Mouse (Mus musculus) lung, embryonic 14.5 days (tissue): ENCODE measurements around the gene H2al1n. TPM values are rescaled to one million over a fixed set of nuclear protein-coding genes. Genes with fewer than 3 reads are reported as not detected.
"Not testable (repeated sequence)": the region's sequence is repeated elsewhere in the genome, so short reads cannot be mapped to it uniquely, and the experiment has no call there.

Experiments
- ATAC-seq: fragments of 200-750 bp; cut with Nextera tagmentation; 2 replicates; pipeline ENCODE4 v1.8.0; 2017; ENCODE audit warnings: mild to moderate bottlenecking, moderate TSS enrichment, moderate library complexity; ENCODE audit not compliant: insufficient read depth
- DNase-seq: peaks from one replicate; pipeline ENCODE4 v3.0.0-alpha.2; 2015
- H3K27ac ChIP-seq: fragments of 300-500 bp; sonication (generic); 2 replicates; pipeline ENCODE4 v1.5.1; 2014; ENCODE audit warnings: low read depth, mild to moderate bottlenecking, moderate library complexity
- H3K27me3 ChIP-seq: fragments of 300-500 bp; sonication (generic); 2 replicates; pipeline ENCODE4 v1.6.1; 2014; ENCODE audit warnings: low read length, control low read depth; ENCODE audit not compliant: insufficient read depth
- H3K36me3 ChIP-seq: fragments of 300-500 bp; sonication (generic); 2 replicates; pipeline ENCODE4 v1.6.1; 2014; ENCODE audit warnings: control low read depth; ENCODE audit not compliant: insufficient read depth
- H3K4me1 ChIP-seq: fragments of 300-500 bp; sonication (generic); 2 replicates; pipeline ENCODE4 v1.6.1; 2014; ENCODE audit warnings: antibody characterized with exemption, control low read depth; ENCODE audit not compliant: insufficient read depth
- H3K4me2 ChIP-seq: fragments of 300-500 bp; sonication (generic); 2 replicates; pipeline ENCODE4 v1.6.1; 2014; ENCODE audit warnings: mild to moderate bottlenecking
- H3K4me3 ChIP-seq: fragments of 300-500 bp; sonication (generic); 2 replicates; pipeline ENCODE4 v1.5.1; 2014; ENCODE audit warnings: low read depth, low read length
- H3K9ac ChIP-seq: fragments of 300-500 bp; sonication (generic); 2 replicates; pipeline ENCODE4 v1.6.1; 2014
- H3K9me3 ChIP-seq: fragments of 300-500 bp; sonication (generic); 2 replicates; pipeline ENCODE4 v1.6.1; 2016; ENCODE audit warnings: low read depth, low read length, control low read depth
- CTCF ChIP-seq: IDR thresholded peaks from 2 replicates; pipeline ENCODE4 v1.5.1; 2016; ENCODE audit warnings: antibody characterized with exemption, low read depth
- WGBS: fragments of 180-500 bp; shearing (Covaris S2); extraction: QIAGEN DNeasy Blood & Tissue Kit; methylation state at CpG from one replicate; pipeline ENCODE4 v1.1.7; 2014; 5-methylcytosine and 5-hydroxymethylcytosine counted together
- polyA plus RNA-seq: library from polyadenylated mRNA; unstranded; fragments of >200 nt; fragmentation: Nextera tagmentation; extraction: Ambion mirVana; gene quantifications from 2 replicates; pipeline ENCODE4 v1.2.1, GENCODE M21; 2014

The H2al1n gene
- polyA plus RNA-seq, result not detected in 2 replicates

- not testable (repeated sequence) for ATAC-seq, H3K36me3 ChIP-seq, H3K27ac ChIP-seq, H3K27me3 ChIP-seq, H3K4me1 ChIP-seq, H3K4me3 ChIP-seq, H3K9ac ChIP-seq, H3K9me3 ChIP-seq, H3K4me2 ChIP-seq, DNase-seq
- 73% methylated on average over 3 of the region's 3 CpGs for WGBS
These were observed at the start of gene H2al1n for GRCm38 (mm10) chrX:14210848-14211247. H2al1n (plus strand) TSS chrX:14211148.

GRCm38 (mm10) chrX:14199284-14199683 is 11.7 kb upstream of the H2al1n start:
- DNase-seq, result peak; percentile 52
- no peaks in the 10 kb centered on the region for H3K9me3 ChIP-seq
- no peak overlapping the region for H3K9ac ChIP-seq
- H3K4me3 ChIP-seq, result no peak overlapping the region
- no peaks in the 10 kb centered on the region for H3K4me1 ChIP-seq
- H3K27me3 ChIP-seq, result no peaks in the 10 kb centered on the region
- ATAC-seq, result no peak
- WGBS, result 53% methylated on average over 4 of the region's 4 CpGs
- H3K27ac ChIP-seq, result no peak overlapping the region
- no peak overlapping the region for H3K4me2 ChIP-seq
- no peak for TF ChIP-seq CTCF
- no peaks in the 10 kb centered on the region for H3K36me3 ChIP-seq

GRCm38 (mm10) chrX:14206112-14206875 is 4.7 kb upstream of the H2al1n start:
- Histone ChIP-seq H3K4me1 (no peaks in the 10 kb centered on the region), H3K27me3 (no peaks in the 10 kb centered on the region), H3K9ac (no peak overlapping the region), H3K36me3 (no peaks in the 10 kb centered on the region), H3K4me3 (no peak overlapping the region), H3K27ac (no peak overlapping the region), H3K9me3 (no peaks in the 10 kb centered on the region), H3K4me2 (no peak overlapping the region)
- TF ChIP-seq CTCF, result no peak
- WGBS, result 51% methylated on average over 8 of the region's 8 CpGs
- DNase-seq (peak; percentile 23), ATAC-seq (peak; percentile 63; the same call in 1 of the 2 replicates)

- Histone ChIP-seq H3K4me2 (no peak overlapping the region), H3K4me1 (no peaks in the 10 kb centered on the region), H3K36me3 (no peaks in the 10 kb centered on the region), H3K9ac (no peak overlapping the region), H3K27me3 (no peaks in the 10 kb centered on the region), H3K27ac (no peak overlapping the region), H3K9me3 (no peaks in the 10 kb centered on the region), H3K4me3 (no peak overlapping the region)
- ATAC-seq, result no peak
- DNase-seq, result no peak
- 68% methylated on average over 2 of the region's 2 CpGs for WGBS
- no peak for TF ChIP-seq CTCF
These were observed 18.3 kb downstream of the H2al1n start for GRCm38 (mm10) chrX:14229218-14229617.

DNA sequence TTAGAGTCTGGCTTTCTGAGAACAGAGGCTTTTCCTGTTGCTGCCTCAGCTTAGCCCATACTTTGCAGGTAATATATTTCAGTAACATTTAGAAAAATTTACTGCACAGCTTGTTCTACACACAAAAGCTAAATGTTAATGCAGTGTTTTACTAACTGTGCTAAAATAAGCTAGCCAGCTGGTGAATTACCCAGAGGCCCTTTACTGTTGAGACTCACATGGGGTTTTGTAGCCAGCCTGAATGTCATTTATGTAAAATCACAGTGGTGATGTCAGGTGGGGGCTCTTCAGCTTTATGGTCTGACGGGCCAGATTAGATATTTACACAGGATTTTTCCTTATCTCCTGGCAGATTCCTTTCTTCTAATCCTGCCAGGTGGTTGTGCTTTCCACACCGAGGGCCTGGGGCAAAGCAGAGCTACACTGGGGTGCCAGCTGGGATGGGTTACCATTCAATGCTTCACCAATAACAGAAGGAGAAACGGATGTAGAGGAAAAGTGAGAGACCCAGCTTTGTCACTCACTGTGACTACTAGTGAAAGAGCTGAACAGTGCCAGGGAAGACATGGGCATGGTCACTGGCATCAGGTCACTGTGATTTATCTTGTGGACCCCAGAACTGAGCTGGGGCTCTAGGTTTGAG is 48.8 kb downstream of the H2al1n start:
- Histone ChIP-seq H3K4me1 (no peaks in the 10 kb centered on the region), H3K27me3 (no peaks in the 10 kb centered on the region), H3K4me2 (no peak overlapping the region), H3K27ac (no peak overlapping the region), H3K9ac (no peak overlapping the region), H3K4me3 (no peak overlapping the region), H3K36me3 (no peaks in the 10 kb centered on the region), H3K9me3 (no peaks in the 10 kb centered on the region)
- ATAC-seq (no peak), DNase-seq (no peak)
- TF ChIP-seq CTCF, result no peak
- WGBS, result 41% methylated on average over 3 of the region's 3 CpGs
